Mouse (Mus musculus) intestine, postnatal 0 days (tissue): ENCODE measurements around the gene Ankle1. TPM values are rescaled to one million over a fixed set of nuclear protein-coding genes. Genes with fewer than 3 reads are reported as not detected.

Experiments
- ATAC-seq: fragments of 200-750 bp; cut with Nextera tagmentation; 2 replicates; pipeline ENCODE4 v1.8.0; 2017; ENCODE audit warnings: mild to moderate bottlenecking, moderate TSS enrichment, moderate library complexity
- H3K27ac ChIP-seq: fragments of 300-500 bp; sonication (generic); 2 replicates; pipeline ENCODE4 v1.5.1; 2014; ENCODE audit warnings: mild to moderate bottlenecking, low read depth, low read length, moderate library complexity
- H3K27me3 ChIP-seq: fragments of 300-500 bp; sonication (generic); replicated peaks from 2 replicates; pipeline ENCODE4 v1.6.1; 2014; ENCODE audit warnings: low read length, mixed read lengths; ENCODE audit not compliant: control insufficient read depth, insufficient read depth
- H3K36me3 ChIP-seq: fragments of 300-500 bp; sonication (generic); 2 replicates; pipeline ENCODE4 v1.6.1; 2014; ENCODE audit warnings: mild to moderate bottlenecking, moderate library complexity; ENCODE audit not compliant: control insufficient read depth, insufficient read depth
- H3K4me1 ChIP-seq: fragments of 300-500 bp; sonication (generic); replicated peaks from 2 replicates; pipeline ENCODE4 v1.6.1; 2014; ENCODE audit warnings: antibody characterized with exemption, low read length, mixed read lengths; ENCODE audit not compliant: control insufficient read depth, insufficient read depth
- H3K4me2 ChIP-seq: fragments of 300-500 bp; sonication (generic); replicated peaks from 2 replicates; pipeline ENCODE4 v1.6.1; 2014; ENCODE audit warnings: low read depth, mild to moderate bottlenecking, moderate library complexity
- H3K4me3 ChIP-seq: fragments of 300-500 bp; sonication (generic); 2 replicates; pipeline ENCODE4 v1.5.1; 2014; ENCODE audit warnings: low read depth, low read length
- H3K9ac ChIP-seq: fragments of 300-500 bp; sonication (generic); 2 replicates; pipeline ENCODE4 v1.6.1; 2014; ENCODE audit warnings: mild to moderate bottlenecking, low read depth, low read length
- H3K9me3 ChIP-seq: fragments of 300-500 bp; sonication (generic); 2 replicates; pipeline ENCODE4 v1.6.1; 2016; ENCODE audit warnings: mixed run types; ENCODE audit not compliant: control insufficient read depth
- CTCF ChIP-seq: sonication (generic); IDR thresholded peaks from 2 replicates; pipeline ENCODE4 v1.5.1; 2016; ENCODE audit warnings: low read depth, mild to moderate bottlenecking, control low read depth, antibody characterized with exemption, moderate library complexity
- WGBS: fragments of 180-500 bp; shearing (Covaris S2); extraction: QIAGEN DNeasy Blood & Tissue Kit; methylation state at CpG from one replicate; pipeline ENCODE4 v1.1.7; 2014; 5-methylcytosine and 5-hydroxymethylcytosine counted together
- polyA plus RNA-seq: library from polyadenylated mRNA; unstranded; fragments of >200 nt; fragmentation: Nextera tagmentation; extraction: Ambion mirVana; gene quantifications from 2 replicates; pipeline ENCODE4 v1.2.1, GENCODE M21; 2015

Ankle1 gene
- polyA plus RNA-seq, 1 experiment from 2014 or later: 2.8 TPM

GRCm38 (mm10) chr8:71381421-71381970 lies 24.3 kb upstream of the Ankle1 start, which contains the start of gene Nr2f6:
Nr2f6 (minus strand) TSS chr8:71381960.
- H3K9me3 ChIP-seq: no peaks in the 10 kb centered on the region
- H3K36me3 ChIP-seq: peaks cover 13% of the 10 kb centered on the region; the same call in 1 of the 2 replicates
- peak within 1 kb of the TSS; percentile 92 for H3K9ac ChIP-seq
- peak within 1 kb of the TSS; percentile 91 for H3K4me2 ChIP-seq
- no peaks in the 10 kb centered on the region for H3K27me3 ChIP-seq
- H3K4me3 ChIP-seq: peak within 1 kb of the TSS; percentile 94
- WGBS: under 1% methylated on average over 62 of the region's 89 CpGs
- H3K27ac ChIP-seq: peak within 1 kb of the TSS; percentile 99
- TF ChIP-seq CTCF: no peak
- peak; percentile 45 for ATAC-seq
- H3K4me1 ChIP-seq: peaks cover 17% of the 10 kb centered on the region

DNA sequence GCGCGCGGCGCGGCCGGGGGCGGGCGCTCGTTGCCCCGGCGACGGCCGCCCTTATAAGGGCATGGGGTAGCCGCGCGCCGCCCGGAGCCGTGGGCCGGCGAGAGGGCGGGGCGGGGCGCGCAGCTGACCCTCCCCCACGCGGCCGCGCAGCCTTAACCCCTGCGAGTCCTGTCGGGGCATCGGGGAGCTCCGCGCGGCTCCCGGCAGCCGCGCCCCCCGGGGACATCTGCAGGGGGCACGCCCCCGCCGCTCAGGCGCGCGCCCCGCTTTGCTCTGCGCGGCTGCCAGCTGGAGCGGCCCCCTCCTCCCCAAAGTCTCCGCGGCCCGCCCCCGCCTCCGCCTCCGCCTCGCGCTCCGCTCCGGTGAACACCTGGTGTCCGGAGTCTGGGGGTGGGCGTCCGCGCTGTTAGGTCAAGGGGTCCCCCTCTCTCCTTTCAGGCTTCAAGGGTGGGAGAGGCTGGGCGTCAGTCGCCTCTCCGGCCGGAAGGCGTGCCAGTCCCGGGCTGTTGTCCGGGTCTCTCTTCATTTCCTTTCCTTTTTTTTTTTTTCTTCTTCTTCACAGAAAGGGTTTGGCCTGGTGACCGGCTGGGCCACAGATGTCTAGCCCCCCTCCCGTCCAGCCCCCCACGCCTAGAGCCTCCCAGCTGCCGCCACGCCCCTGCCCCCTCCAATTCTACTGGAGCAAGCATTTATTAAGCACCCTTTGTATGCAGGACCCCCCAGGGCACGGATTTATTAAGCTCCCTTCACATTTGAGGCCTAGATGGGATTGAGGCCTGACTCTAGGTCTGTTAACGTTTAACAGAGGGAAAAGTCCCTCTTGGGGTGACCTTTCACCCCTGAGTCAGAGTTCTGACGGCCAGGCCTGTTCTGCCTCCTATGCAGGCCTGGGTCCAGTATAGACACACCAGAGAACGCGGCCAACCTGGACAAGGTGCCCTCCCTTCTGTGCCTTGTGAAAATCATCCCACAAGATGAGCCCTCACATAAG lies 23.5 kb upstream of the Ankle1 start:
- Histone ChIP-seq H3K4me1 (peaks cover 17% of the 10 kb centered on the region), H3K36me3 (peaks cover 11% of the 10 kb centered on the region; the same call in 1 of the 2 replicates), H3K27ac (peak overlapping the region; percentile 99), H3K9me3 (no peaks in the 10 kb centered on the region), H3K27me3 (no peaks in the 10 kb centered on the region), H3K4me3 (peak overlapping the region; percentile 94), H3K4me2 (peak overlapping the region; percentile 91), H3K9ac (peak overlapping the region; percentile 92)
- peak; percentile 83 for ATAC-seq
- 1% methylated on average over 61 of the region's 80 CpGs for WGBS
- no peak for TF ChIP-seq CTCF

DNA sequence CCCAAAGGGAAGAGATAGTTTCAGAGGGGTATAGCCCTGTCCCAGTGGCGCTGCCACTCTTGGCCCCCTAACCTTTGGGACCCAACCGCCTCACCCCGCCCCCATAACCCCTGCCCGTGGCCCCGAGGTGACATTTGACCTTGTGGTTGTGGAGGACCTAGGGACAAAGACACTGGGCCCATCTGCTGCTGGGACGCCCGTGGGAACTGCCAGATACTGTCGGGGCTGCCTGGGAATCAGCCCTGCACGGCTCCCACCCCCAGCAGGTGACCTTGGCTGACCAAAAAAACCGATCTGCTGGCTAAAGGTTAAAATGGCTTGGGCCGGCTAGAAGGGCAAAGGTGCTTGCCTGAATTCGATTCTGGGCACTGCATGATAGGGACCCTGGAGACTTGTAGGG lies 22.4 kb upstream of the Ankle1 start:
- H3K4me1 ChIP-seq: peaks cover 17% of the 10 kb centered on the region
- peak overlapping the region; percentile 99 for H3K27ac ChIP-seq
- WGBS: 24% methylated on average over 12 of the region's 12 CpGs
- TF ChIP-seq CTCF: no peak
- 0 out of 2 replicates have a peak, but pooled peaks cover 4% of the 10 kb centered on the region for H3K36me3 ChIP-seq
- H3K27me3 ChIP-seq: no peaks in the 10 kb centered on the region
- ATAC-seq: no peak
- no peak overlapping the region for H3K4me3 ChIP-seq
- H3K9me3 ChIP-seq: no peaks in the 10 kb centered on the region
- H3K4me2 ChIP-seq: 0 out of 2 replicates have a peak overlapping the region, but pooled peaks have one; percentile 9
- H3K9ac ChIP-seq: 0 out of 2 replicates have a peak overlapping the region, but pooled peaks have one; percentile 31

DNA sequence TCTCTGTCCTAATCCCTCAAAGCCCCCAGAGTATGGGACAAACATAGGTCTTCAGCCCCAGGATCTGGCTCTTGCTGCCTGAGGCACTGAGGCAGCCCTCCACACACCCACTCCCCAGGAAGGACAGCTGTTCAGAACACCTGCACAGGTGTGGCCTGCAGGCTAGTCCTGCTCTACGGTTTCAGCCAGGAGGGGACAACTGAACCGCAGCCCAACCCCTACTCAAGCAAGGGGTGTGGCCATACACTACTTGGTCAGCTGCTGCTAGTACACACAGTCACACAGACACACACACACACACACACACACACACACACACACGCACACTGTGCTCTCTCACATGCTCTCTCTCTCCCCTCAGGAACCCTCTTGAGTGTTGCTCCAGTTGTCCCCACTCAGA lies 21.9 kb upstream of the Ankle1 start:
- 0 out of 2 replicates have a peak, but pooled peaks cover 1% of the 10 kb centered on the region for H3K36me3 ChIP-seq
- 30% methylated on average over 3 of the region's 3 CpGs for WGBS
- no peak overlapping the region for H3K4me2 ChIP-seq
- no peak overlapping the region for H3K4me3 ChIP-seq
- no peak for TF ChIP-seq CTCF
- no peaks in the 10 kb centered on the region for H3K27me3 ChIP-seq
- H3K9ac ChIP-seq: 0 out of 2 replicates have a peak overlapping the region, but pooled peaks have one; percentile 31
- H3K4me1 ChIP-seq: peaks cover 13% of the 10 kb centered on the region
- H3K9me3 ChIP-seq: no peaks in the 10 kb centered on the region
- ATAC-seq: no peak
- H3K27ac ChIP-seq: peak overlapping the region; percentile 99

- no peak overlapping the region for H3K9ac ChIP-seq
- peaks cover 8% of the 10 kb centered on the region for H3K4me1 ChIP-seq
- H3K27me3 ChIP-seq: no peaks in the 10 kb centered on the region
- ATAC-seq: no peak
- no peaks in the 10 kb centered on the region for H3K9me3 ChIP-seq
- H3K36me3 ChIP-seq: no peaks in the 10 kb centered on the region
- no peak overlapping the region for H3K4me2 ChIP-seq
- 70% methylated on average over 12 of the region's 12 CpGs for WGBS
- H3K27ac ChIP-seq: no peak overlapping the region
- TF ChIP-seq CTCF: peak; percentile 56
- H3K4me3 ChIP-seq: no peak overlapping the region
These were observed 20.5 kb upstream of the Ankle1 start for GRCm38 (mm10) chr8:71385212-71385835.

- H3K36me3 ChIP-seq: no peaks in the 10 kb centered on the region
- TF ChIP-seq CTCF: no peak
- no peaks in the 10 kb centered on the region for H3K9me3 ChIP-seq
- 48% methylated on average over 1 of the region's 1 CpGs for WGBS
- no peak overlapping the region for H3K9ac ChIP-seq
- H3K4me3 ChIP-seq: no peak overlapping the region
- H3K4me1 ChIP-seq: peaks cover 5% of the 10 kb centered on the region
- no peaks in the 10 kb centered on the region for H3K27me3 ChIP-seq
- ATAC-seq: no peak
- no peak overlapping the region for H3K27ac ChIP-seq
- H3K4me2 ChIP-seq: no peak overlapping the region
These were observed 17.5 kb upstream of the Ankle1 start for GRCm38 (mm10) chr8:71388267-71388666.
